Mouse (Mus musculus): ENCODE measurements at regions not wholly inside any gene's neighbourhood (a gene's known extent, or its start where the extent isn't known, plus 50 kb on each side); places are given as distances from the start of the nearest gene placed in this dataset.

- TF ChIP-seq CTCF (conservative IDR thresholded peaks at IDR 0.05; ENCODE audit: low read length) = no peak
- TF ChIP-seq POU5F1 (IDR thresholded peaks at IDR 0.05; ENCODE audit: borderline replicate concordance, low read length) = no peak
- TF ChIP-seq NANOG (IDR thresholded peaks at IDR 0.05; ENCODE audit: borderline replicate concordance, low read length) = 0 out of 2 replicates have a peak, but pooled peaks have one; percentile 36
These were observed 51.1 kb upstream of the Hs6st1 start for GRCm38 (mm10) chr1:36017061-36017461.

All from E14TG2a.4 (cell line).